Mouse (Mus musculus) embryo, embryonic 11 days (tissue): ENCODE measurements around the gene Ccdc69.
A peak's percentile ranks its signal among the peaks of the same experiment; 100 is the strongest.
"Not testable (repeated sequence)": the region's sequence is repeated elsewhere in the genome, so short reads cannot be mapped to it uniquely, and the experiment has no call there.

Source experiments
- DNase-seq: peaks from one replicate; pipeline ENCODE4 v3.0.0-alpha.2; 2015

The Ccdc69 gene

GRCm38 (mm10) chr11:55077331-55078231 is at the start of gene Ccdc69:
Ccdc69 (minus strand) TSS chr11:55078131.
- peak; percentile 79 for DNase-seq

DNA sequence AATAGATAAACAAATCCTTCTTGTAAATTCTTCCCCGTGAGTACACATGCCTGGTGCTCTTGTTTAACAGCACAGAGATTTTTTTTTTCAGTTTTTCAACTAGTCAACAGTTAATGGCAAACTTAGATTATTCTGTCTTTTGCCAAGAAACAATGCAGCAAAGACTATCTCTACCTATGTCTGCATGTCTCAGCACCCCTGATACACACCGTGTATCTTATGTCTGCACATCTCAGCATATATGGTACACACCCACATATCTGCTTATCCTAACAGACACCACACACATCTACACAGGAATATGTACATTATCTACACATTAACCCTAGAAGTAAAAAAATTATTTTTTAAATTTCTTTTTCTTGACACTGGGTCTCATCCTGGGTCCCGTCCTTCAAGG is 48.7 kb upstream of the Ccdc69 start:
- DNase-seq, result no peak

DNA sequence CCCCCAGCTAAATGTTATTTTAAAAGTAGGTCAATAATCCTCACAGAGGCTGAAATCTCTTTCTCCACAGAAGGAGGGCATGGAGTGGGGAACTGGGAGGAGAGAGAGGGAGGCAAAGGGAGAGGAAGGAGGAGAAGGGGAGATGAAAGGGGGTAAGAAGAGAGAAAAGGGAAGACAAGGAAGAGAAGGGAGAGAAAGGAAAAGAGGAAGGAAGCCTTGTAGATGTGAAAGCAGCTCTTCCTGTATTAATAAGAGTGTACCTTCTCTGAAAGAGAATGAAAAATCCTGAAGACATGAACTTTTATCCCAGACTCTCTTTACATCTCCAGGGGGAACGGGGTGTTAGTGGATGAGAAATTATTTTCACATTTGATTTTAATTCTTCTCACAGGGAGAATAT is 43.5 kb upstream of the Ccdc69 start:
- DNase-seq, result no peak

- no peak for DNase-seq
Measured at GRCm38 (mm10) chr11:55120821-55121271, 42.9 kb upstream of the Ccdc69 start.

DNA sequence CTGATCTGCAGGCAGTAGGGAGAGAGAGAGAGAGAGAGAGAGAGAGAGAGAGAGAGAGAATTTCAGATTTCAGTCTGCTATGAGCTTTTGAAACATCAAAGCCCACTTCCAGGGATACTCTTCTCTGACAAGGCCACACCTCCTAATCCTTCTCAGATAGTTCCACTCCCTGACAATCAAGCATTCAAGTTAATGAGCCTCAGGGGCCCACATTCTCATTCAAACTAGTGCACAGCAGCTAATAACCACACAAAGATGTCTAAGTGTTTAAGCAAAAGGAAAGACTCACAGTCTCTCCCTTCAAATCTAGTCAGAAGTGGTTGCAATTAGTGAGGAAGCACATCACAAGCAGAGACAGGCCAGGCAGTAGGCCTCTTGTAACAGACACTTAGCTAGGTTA is 42.3 kb upstream of the Ccdc69 start:
- DNase-seq, result no peak

GRCm38 (mm10) chr11:55117031-55117430 is 39.1 kb upstream of the Ccdc69 start:
- DNase-seq, result no peak

GRCm38 (mm10) chr11:55116004-55116403 is 38.1 kb upstream of the Ccdc69 start:
- DNase-seq, result no peak

DNA sequence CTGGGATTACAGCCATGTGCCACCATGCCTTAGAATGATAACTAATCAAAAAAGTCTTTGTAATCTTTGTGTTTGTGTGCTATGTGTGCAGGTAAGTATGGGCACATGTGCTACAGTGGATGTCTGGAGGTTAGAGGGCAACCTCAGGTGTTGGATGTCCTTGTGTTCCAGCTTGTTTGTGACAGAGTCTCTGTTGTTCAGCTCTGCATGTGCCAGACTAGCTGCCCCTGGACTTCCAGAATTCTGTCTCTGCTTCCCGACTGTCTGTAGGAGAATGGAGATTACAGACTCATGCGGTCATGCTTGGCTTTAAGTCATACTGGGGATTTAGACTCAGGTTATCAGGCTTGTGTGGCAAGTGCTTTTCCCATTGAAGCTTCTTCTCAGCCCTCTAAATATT is 36.4 kb upstream of the Ccdc69 start:
- no peak for DNase-seq

DNA sequence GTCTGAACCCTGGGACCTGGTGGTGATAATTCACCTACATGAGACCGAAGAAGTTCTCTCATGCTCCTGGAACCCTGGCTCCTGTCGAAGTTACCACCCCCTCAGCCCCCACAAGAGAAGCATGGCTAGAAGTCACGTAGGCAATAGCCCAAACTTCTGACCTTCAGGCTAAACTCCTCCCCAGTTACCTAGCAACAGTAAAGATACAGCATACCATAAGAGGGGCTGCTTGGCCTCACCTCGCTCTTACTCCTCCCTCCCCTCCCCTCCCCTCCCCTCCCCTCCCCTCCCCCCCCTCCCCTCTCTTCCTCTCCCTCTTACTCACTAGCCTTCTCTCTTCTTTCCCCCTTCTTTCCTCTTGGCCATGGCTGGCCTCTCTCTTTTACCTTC is 35.9 kb upstream of the Ccdc69 start:
- DNase-seq, result not testable (repeated sequence)

DNA sequence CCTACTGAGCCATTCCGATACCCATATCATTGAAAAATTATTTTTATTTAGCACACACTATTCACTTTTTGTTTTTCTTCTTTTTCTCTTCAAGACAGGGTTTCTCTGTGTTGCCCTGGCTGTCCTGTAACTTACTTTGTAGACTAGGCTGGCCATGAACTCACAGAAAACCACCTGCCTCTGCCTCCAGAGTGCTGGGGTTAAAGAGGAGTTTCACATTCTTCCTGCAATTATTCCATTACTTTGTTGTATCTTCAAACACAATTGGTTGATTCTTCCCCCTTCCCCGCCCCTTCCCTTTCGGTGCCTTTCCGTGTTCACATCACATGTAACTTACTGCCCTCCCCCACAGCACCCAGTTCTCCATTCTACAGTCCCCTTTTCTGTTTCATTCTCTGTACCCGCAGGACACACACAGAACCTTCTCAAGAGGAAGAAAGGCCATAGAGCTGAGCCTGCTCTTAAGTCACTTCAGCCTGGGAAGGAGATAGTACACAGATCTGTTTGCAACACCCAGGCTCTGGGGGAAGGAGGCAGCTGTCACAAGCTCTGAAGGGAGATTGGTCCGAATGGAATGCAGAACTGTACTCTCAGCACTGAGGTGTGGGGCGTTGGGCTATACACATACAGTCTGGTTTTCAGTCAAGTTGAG is 35.4 kb upstream of the Ccdc69 start:
- DNase-seq, result no peak

GRCm38 (mm10) chr11:55110566-55111169 is 32.7 kb upstream of the Ccdc69 start:
- DNase-seq, result no peak

DNA sequence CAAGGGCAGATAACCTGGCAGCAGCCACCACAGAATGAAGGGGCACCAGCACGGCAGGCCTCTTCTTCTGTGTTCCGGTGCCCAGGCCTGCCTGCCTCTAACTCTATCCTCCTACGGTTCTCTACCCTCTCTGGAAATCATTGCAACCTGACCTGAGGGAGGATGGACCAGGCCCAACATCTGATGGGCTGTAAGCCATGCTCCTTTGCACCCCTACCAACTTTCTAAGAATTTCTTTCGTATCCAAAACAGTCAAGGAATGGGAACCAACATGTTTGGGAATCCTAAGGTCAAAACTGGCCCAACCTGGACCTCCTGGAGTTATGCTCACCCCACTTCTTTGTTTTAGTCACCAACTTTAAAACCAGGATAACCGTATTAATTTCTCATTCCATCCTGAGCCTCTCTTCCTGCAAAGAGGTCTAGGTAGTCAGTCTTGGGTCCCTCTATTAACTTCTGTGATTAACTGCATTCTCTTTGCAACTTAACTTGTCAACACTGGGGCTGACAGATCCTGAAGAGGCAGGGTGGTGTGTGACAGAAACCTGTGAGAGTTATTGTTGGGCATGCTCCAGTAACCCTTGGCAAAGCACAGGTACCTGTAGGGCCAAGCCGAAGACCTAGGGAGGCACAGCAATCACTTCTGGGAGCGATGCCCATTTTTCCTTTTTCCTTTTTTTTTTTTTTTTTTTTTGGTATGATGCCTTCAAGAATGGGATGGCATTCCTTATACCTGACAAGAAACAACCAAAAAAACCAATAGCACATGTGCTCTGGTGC is 31.8 kb upstream of the Ccdc69 start:
- DNase-seq, result no peak

GRCm38 (mm10) chr11:55106636-55107035 is 28.7 kb upstream of the Ccdc69 start:
- no peak for DNase-seq

DNA sequence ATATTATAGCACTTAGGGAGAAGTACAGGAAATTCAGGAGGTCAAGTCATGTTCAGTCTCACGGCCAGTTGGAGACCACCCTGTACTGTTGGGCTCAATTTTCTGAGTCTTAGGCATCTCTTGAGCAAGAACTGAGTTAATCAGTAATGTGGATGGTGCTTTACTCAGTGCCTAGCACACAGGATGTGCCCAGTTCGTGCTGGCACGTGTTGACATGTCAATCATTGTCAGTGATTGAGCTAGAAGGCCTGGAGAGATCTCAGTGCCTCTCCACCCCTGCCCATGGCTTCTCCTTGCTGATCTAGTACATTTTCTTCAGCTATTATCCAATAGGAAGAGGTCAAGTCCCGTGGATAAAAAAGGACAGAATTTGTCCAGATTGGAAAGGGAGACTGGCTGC is 27.5 kb upstream of the Ccdc69 start:
- DNase-seq, result no peak

GRCm38 (mm10) chr11:55103229-55103628 is 25.3 kb upstream of the Ccdc69 start:
- DNase-seq, result no peak

GRCm38 (mm10) chr11:55102015-55102414 is 24.1 kb upstream of the Ccdc69 start:
- DNase-seq, result no peak

DNA sequence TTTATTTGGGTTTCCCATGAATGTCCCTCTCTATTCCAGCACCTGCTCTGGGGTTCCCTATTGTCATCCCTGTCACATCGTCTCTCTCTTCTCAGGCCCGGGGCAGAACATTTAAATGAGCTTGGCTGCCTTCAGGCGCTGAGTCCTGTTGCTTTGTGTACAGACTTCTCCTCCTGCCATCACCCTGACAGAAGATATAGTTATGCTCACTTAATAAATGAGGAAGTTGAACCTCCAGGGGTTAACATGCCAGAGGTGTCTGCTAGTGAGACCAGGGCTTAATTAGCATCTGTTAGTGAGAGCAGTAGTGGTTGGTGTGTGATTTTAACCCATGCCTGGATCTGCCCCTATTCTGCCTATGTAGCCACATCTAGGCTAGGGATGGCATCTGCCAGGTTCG is 21.9 kb upstream of the Ccdc69 start:
- no peak for DNase-seq

DNA sequence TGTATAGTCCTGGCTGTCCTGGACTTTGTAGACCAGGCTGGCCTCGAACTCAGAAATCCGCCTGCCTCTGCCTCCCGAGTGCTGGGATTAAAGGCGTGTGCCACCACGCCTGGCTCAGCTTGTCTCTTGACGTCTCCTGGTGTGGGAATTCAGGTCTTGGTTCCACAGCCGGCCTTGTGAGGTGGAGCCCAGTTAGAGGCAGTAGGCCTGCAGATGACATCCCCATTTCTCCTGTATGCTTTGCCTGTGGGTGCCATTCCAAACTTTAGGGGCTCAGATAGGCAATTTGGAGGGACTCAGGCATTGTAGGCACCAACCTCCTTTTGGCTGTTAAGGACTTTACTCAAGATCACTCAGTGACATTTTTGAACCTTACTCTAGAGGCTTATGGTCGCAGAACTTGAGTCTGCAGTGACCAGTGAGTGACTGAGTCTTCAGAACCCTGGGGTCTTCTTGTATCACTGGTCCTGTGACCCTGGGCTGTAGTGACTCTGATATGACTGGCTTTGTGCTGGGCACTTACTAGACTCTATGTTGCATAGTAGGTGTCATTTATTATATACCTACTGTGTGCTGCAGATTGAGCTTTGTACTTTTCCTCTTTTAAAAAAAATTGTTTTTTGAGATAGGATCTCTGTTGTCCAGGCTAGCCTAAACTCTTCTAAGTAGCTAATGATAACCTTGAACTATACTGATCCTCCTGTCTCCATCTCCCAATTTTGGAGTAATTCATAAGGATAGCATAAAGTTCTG is 21.3 kb upstream of the Ccdc69 start:
- DNase-seq, result no peak

DNA sequence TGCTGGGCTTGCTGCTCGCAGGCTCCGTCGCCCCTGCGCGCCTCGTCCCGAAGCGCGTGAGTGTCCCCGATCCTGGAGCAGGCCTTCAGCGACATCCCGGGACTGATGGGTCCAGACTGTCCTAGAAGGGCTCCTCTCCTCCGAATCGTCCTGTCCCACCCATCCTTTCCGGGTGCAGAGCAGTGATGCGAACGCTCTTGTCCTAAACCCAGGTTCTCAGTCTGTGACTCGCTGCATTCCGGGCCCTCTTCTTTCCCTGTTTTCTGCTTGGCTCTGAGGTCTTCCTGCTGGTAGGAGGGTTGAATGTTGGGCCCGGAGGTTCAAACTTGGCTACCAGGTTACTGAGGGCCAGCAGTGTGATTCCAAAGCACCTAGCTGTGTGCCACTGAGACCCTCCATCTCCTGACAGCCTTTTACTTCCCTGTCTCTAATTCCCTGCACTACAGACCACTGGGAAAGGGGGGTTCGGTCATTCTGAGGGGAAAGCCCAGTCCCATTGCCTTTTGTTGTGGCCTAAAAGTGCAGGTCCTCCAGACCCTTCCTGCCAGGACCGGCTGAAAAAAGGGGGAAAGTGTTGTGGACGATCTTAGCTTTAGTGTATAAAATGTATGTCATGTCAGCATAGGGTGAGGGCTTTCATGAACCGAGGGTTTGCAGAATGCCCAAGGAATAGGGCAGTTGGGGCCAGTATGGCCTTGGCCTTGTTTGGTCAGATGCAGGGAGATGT is 20.4 kb upstream of the Ccdc69 start:
- no peak for DNase-seq

DNA sequence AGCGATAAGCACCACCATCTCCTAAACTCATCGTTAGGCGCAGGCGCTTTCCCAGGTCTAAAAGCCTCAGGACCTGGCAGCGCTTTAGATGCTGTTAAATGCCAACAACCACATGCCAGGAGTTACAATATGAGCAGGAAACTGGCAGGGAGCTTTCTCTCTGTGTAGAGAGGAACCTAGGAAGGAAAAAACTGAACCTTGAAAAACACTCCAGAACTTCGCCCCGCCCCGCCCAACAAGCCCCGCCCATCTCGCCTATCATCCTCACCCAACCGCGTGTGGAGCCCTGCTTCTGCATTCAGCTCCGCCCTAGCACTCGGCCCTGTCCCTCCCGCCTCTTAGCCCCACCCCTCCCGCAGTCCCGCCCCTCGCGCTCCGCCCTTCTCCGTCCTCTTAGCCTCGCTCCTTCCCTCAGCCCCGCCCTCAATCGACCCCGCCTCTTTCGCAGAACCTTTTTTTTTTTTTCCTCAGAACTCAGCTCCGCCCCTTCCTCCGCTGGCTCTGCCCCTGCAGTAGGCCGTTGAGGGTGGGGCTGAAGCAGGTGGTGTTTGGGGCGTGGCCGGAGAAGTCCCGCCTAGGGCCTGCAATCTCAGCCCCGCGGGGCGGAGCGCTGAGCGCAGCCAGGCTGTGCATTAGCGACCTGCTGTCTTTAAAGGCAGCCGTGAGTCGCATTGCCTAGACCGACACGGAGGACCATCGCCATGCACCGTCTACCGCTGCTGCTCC is 19.7 kb upstream of the Ccdc69 start, which contains the start of gene Gm2a:
Gene Gm2a (plus strand): TSS at position 653 of the 726 bp plus-strand sequence.
- peak; percentile 97 for DNase-seq
